Mouse (Mus musculus) CH12.LX (cell line): Measurements from ENCODE around the gene Sirt6.

Experiments
- MAFK ChIP-seq: IDR thresholded peaks from 2 replicates; pipeline ENCODE4 v1.6.1; 2011; ENCODE audit warnings: low read length, improper control_type of control experiment; ENCODE audit not compliant: insufficient replicate concordance
- NRF1 ChIP-seq: IDR thresholded peaks from 2 replicates; pipeline ENCODE4 v1.6.1; 2014; ENCODE audit warnings: low read depth, mild to moderate bottlenecking, inconsistent platforms, low read length, improper control_type of control experiment, moderate library complexity
- POLR2A ChIP-seq: IDR thresholded peaks from 2 replicates; pipeline ENCODE4 v1.6.1; 2011; ENCODE audit warnings: low read depth, mild to moderate bottlenecking, improper control_type of control experiment, low read length

DNA sequence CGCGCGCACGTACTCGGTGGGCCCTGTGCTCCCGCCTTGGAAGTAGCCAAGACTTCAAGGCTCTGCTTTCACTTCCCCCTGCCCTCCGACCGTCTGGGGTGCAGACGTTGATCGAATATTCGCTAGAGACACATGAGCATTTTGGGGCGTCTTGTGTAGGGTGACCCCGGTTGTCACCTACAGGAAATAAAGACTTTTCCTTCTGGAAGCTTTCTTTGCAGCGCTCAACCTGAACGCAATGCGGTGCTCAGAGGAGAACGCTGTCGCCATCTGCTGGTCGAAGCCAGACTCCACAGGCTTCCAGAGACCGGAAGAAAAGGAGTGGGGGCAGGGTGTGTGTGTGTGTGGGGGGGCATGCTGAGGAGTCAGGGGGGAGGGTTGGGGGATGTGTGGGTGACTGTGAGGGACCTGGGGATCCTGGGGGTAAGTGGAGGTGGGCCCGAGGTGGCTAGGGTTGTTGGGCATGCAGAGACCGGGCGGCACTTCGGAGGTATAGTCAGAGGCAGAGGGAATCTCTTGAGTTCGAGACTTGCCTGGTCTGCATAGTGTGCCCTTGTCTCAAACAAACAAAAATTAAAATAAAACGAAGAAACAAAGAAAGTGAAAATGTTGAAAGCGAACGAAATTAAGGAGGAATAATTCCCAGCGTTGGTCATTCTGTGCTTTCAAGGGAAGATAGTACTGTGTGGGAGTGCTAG lies 22.5 kb downstream of the Sirt6 start:
- TF ChIP-seq MAFK (0 out of 2 replicates have a peak, but pooled peaks have one; percentile 48), NRF1 (peak; percentile 70), POLR2A (peak; percentile 38; the same call in 1 of the 2 replicates)
